Mouse (Mus musculus) heart, postnatal 4 days (tissue): ENCODE results near the gene Slc17a6. TPM values are rescaled to one million over a fixed set of nuclear protein-coding genes. Genes with fewer than 3 reads are reported as not detected.
"Not testable (repeated sequence)": the region's sequence is repeated elsewhere in the genome, so short reads cannot be mapped to it uniquely, and the experiment has no call there.

Experiments
- DNase-seq: peaks from one replicate; pipeline ENCODE4 v3.0.0; 2021
- total RNA-seq, 2 experiments: library from RNA; stranded (reverse); gene quantifications; 2 replicates each; pipeline ENCODE4 v1.2.3; 2021

The Slc17a6 gene
- total RNA-seq, 2 experiments from 2014 or later = not detected

DNA sequence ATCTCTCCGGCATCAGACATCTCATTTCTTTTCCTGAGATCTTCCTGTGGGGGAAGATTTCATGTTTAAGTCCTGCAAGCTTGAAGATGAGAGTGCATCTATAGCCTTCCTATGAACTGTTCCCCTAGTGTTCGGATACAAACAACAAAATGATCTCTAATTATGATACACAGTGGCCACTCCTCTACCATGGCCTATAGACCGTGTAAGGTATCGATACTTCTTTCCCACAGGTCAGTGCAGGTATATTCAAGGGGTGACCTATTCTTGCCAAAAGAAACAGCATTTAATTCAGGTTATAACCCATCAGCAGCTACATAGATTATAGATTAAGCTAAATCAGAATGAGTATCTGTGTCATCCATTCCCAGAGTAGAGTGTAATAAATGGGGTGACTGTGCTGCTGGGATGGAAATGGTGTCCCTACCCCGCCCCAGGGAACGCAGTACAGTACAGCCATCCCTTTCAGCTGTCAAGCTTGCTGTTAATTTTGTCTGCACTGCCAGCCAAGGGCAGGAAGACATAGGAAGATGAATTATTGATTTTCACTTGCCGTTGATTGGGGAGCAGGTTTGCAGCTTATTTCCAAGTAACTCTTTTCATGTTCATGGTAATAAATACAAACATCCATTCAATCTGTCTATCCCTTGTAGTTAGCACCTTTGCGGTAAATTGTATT is 71.9 kb downstream of the Slc17a6 start:
- DNase-seq = no peak

DNA sequence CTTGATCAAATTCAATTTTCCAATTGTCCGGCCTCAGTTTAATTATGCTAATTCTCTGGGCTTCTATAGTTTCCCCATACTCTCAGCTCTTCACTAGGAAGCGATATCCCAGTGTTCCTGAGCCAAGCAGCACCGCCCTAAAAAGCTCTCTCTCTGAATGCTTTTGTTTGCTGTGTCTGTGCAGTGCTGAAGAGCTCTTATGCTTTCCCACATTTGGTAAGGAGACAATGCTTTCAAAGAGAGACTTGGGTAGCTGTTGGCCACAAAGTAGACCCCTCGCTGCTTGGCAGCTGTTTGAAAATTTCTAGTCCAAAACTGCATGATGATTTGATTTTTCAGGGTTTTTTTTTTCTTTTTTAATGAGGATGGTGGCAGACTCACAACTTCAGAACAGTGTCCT is 72.6 kb downstream of the Slc17a6 start:
- DNase-seq = no peak

DNA sequence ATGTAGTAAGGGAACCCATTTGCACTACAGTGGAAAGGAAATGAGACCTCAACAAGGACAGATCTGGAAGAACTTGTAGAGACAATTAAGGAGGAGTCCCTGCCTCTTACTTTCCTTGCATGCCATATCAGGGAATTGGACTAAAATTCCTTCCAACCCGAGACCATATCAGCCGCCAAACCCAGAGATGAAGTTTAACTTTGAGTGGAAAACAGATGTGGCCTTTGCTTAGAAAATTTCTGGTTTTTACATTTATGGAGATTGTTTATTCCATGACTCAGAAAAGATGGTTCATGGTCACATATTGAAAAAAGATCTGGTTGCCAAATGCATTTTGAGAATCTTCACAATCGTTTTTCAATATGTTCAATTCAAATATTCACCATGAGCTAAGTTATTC is 87.7 kb downstream of the Slc17a6 start:
- DNase-seq = no peak

DNA sequence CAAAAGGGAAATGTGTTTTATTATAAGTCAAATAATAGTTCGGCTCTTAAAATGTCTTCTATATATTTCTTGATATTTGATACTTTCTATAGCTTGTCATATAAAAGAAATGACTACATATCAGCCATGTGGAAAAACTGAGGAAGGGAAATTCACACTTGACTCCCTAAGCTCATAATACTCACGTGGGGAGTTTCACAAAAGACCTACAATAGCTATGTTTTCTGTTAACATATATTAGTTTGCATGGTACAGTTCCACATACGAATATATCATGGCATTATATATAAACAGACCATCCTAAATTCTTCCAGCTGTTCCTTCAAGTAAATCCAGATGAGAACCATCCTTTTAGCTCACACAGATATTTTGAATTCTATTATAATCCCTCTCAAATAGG is 88.5 kb downstream of the Slc17a6 start:
- not testable (repeated sequence) for DNase-seq

DNA sequence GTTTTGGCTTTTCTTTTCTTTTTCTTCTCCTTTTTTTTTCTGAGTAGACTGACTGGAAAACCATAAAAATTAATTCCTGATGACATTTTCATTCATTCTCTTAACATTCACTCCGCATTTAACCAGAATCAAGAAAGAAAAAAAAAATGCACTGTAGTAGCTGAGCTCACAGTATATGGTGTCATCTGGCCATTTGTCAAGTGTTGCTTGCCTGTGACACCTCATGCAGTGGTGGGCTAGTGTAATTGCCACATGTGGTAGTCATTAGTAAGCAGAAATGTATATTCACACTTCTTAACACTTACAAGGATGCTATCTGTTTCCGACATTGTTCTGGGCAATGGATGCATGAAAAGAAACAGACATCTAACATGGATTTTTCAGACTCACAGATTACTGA is 94.0 kb downstream of the Slc17a6 start:
- DNase-seq = no peak

Other genes starting within 250 kb of the Slc17a6 start
- under 1 TPM; 0.11 to 0.26 TPM for gene Ano5, start 111.0 kb upstream of the Slc17a6 start, total RNA-seq
- gene Gas2, start 240.0 kb downstream of the Slc17a6 start, total RNA-seq = 10 to 100 TPM; 12.9 to 16.4 TPM
- 1 to 10 TPM; 3.7 to 4.9 TPM for gene Fancf, start 240.3 kb downstream of the Slc17a6 start, total RNA-seq